Mouse (Mus musculus): Measurements from ENCODE around the gene Gm21440. TPM values are rescaled to one million over a fixed set of nuclear protein-coding genes. Genes with fewer than 3 reads are reported as not detected.
"Not testable (repeated sequence)": the region's sequence is repeated elsewhere in the genome, so short reads cannot be mapped to it uniquely, and the experiment has no call there.

Gene Gm21440
- total RNA-seq (2021) = not detected
- long read RNA-seq, experiment 1 = 0 reads
- long read RNA-seq, experiment 2 = 0 reads

GRCm38 (mm10) chrY:13252091-13252490 lies at the start of gene Gm21440, which contains the start of gene Gm21454:
Gene Gm21440 (plus strand): TSS chrY:13252391.
Gene Gm21454 (plus strand): TSS chrY:13252442.
- DNase-seq = not testable (repeated sequence)

DNA sequence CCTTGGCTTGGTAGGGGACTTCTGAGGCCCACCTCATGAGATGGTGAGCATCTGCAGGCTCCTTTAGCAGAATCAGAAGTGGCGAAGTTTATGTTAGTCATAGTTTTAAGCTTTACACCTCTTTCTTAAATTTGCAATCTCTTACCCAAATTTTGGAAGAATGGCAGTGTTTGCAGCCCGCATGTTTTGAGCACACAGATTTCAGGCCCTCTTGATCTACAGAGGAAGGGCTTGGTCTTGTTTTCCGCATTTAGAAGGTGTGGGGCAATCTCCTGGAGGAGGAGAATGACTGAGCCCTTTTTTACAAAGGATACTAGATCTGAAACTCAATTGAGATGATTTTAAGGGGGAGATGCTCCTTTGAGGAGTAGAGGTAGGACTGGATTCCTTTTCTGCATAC lies 28.4 kb upstream of the Gm21440 start, which contains the start of gene Gm21828:
Gm21828 (minus strand) TSS at position 101 of the 400 bp plus-strand sequence.
- not testable (repeated sequence) for DNase-seq

Other genes with a start within 250 kb of the Gm21440 start
- gene Gm20807, start 209.5 kb upstream of the Gm21440 start, total RNA-seq (2021) = not detected
- gene Gm21891, start 118.9 kb upstream of the Gm21440 start, total RNA-seq (2021) = not detected
- gene Gm21425, start 90.4 kb upstream of the Gm21440 start, total RNA-seq (2021) = not detected
- not detected for gene Gm21828, start 28.5 kb upstream of the Gm21440 start, total RNA-seq (2021)
- not detected for gene Gm21454, start 51 bp downstream of the Gm21440 start, total RNA-seq (2021)
- not detected for gene Gm21725, start 96.7 kb downstream of the Gm21440 start, total RNA-seq (2021)
- not detected for gene Gm21866, start 213.2 kb downstream of the Gm21440 start, total RNA-seq (2021)
- gene Gm20773, start 241.6 kb downstream of the Gm21440 start, total RNA-seq (2021) = not detected